Mouse (Mus musculus): ENCODE measurements around the gene Plac9a. TPM values are rescaled to one million over a fixed set of nuclear protein-coding genes. Genes with fewer than 3 reads are reported as not detected.

The Plac9a gene
- total RNA-seq, 2 experiments from 2014 or later, result 3.5 TPM; not detected in 1

GRCm38 (mm10) chr14:25840961-25841360 is 61.9 kb downstream of the Plac9a start:
- no peak for DNase-seq (ENCODE audit: low spot score in 2 of 2)

- no peak for DNase-seq (ENCODE audit: low spot score in 2 of 2)
Observed at GRCm38 (mm10) chr14:25839791-25840190, 63.1 kb downstream of the Plac9a start.

GRCm38 (mm10) chr14:25838411-25838810 is 64.5 kb downstream of the Plac9a start:
- DNase-seq (ENCODE audit: low spot score in 2 of 2), result no peak

Other genes with a start within 250 kb of the Plac9a start
- gene Ppif, start 208.9 kb downstream of the Plac9a start, total RNA-seq (2021), result 10 to 100 TPM; 21.3 to 32.1 TPM
- gene Zcchc24, start 134.1 kb downstream of the Plac9a start, total RNA-seq (2021), result 10 to 100 TPM; 18.4 to 30.0 TPM
- gene Anxa11, start 60.9 kb downstream of the Plac9a start, total RNA-seq (2021), result 10 to 100 TPM; 57.3 to 95.1 TPM
- 1 to 10 TPM; 2.3 to 3.1 TPM for gene Tmem254a, start 24.6 kb upstream of the Plac9a start, total RNA-seq (2021)
- gene Cphx1, start 35.2 kb upstream of the Plac9a start, total RNA-seq (2021), result not detected
- under 1 TPM in 1 of 2 experiments, not detected in 1; 0.17 TPM for gene Duxbl1, start 75.5 kb upstream of the Plac9a start, total RNA-seq (2021)
- 10 to 100 TPM in 1 of 2 experiments, 1 to 10 TPM in 1; 6.6 to 30.1 TPM for gene Gm9780, start 139.6 kb upstream of the Plac9a start, total RNA-seq (2021)
- 10 to 100 TPM; 12.5 to 17.2 TPM for gene Tmem254c, start 164.3 kb upstream of the Plac9a start, total RNA-seq (2021)
- gene Cphx2, start 178.4 kb upstream of the Plac9a start, total RNA-seq (2021), result not detected
- not detected for gene Cphx3, start 179.2 kb upstream of the Plac9a start, total RNA-seq (2021)
- not detected for gene Duxbl2, start 215.2 kb upstream of the Plac9a start, total RNA-seq (2021)